In the genomic region with DNA sequence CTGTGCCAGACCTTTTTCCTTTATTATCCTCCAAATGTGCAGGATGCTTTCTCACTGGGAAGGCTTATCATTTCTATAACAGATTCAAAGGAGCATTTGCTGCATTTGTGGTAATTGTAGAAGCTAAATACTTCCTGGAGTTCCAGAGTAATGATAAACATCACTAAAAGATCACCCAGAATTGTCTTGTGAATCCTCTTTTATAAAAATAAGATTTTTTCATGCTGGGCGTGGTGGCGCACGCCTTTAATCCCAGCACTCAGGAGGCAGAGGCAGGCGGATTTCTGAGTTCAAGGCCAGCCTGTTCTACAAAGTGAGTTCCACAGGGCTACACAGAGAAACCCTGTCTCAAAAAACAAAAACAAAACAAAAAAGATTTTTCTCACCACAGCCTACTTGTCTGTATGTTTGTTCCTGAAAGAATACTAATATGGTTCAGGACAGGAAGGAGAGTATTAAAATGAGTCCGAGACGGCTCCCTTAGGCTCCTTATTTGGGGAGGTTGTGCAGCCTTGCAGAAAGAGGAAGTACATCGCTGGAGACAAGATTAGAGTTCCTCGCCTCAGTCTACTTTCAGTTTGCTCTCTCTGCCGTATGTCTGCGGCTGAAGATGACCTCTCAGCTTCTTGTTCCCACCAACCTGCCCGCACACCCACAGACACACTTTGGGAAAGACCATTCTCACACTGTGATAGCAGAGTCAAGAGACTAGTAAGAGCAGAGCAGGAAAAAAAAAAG, we compare ENCODE assay signal across 7 mouse cellular contexts. TPM values are rescaled to one million over a fixed set of nuclear protein-coding genes. Genes with fewer than 3 reads are reported as not detected.
A peak's percentile ranks its signal among the peaks of the same experiment; 100 is the strongest.
DNase-seq lines count a peak whose midpoint lies in the region.

No protein-coding gene starts in this region.

- peak; percentile 19 to 26 for DNase-seq in CD8-positive naive resting alpha-beta T cell, adult 2 months (ENCODE audit: low read depth in 2 of 2, low spot score in 2 of 2)
- DNase-seq in R1 (ENCODE audit: low read depth, low spot score), result peak; percentile 35
- DNase-seq in liver, result peak; percentile 25
- DNase-seq in skeletal muscle tissue, adult 2 months (ENCODE audit: low read depth, low spot score), result peak; percentile 54
- DNase-seq in urinary bladder, adult 18-20 months (ENCODE audit: low spot score in 2 of 2), result no peak
- no peak for DNase-seq in cerebellum, postnatal 4 days (ENCODE audit: low spot score in 2 of 2)
- no peak for DNase-seq in adrenal gland, adult 18-20 months (ENCODE audit: low spot score in 2 of 2)

RNA-seq across cellular contexts. Expression of a gene that starts 1.4 kb away (rescaled TPM):
- total RNA-seq in adrenal gland, adult 18-20 months (2021), result 100 to 1,000 TPM; 105 to 117 TPM

RNA-seq across cellular contexts. Expression of a gene that starts 23.9 kb away (rescaled TPM):
- 100 to 1,000 TPM; 113 to 139 TPM for total RNA-seq in adrenal gland, adult 18-20 months (2021)

RNA-seq across cellular contexts. Expression of a gene that starts 59.3 kb away (rescaled TPM):
- 100 to 1,000 TPM; 720 to 924 TPM for total RNA-seq in adrenal gland, adult 18-20 months (2021)

RNA-seq across cellular contexts. Expression of a gene that starts 59.4 kb away (rescaled TPM):
- total RNA-seq in adrenal gland, adult 18-20 months (2021), result 1,000 to 10,000 TPM; 1,240 to 1,713 TPM

Comparison
In these comparisons a context has a peak if more than half of its experiments do, and no peak if none do; other contexts are left out.
1. DNase-seq: peak in CD8-positive naive resting alpha-beta T cell, adult 2 months (2 of 2), R1 (single experiment), liver (single experiment) and skeletal muscle tissue, adult 2 months (single experiment); none in urinary bladder, adult 18-20 months (0 of 2), cerebellum, postnatal 4 days (0 of 2) and adrenal gland, adult 18-20 months (0 of 2).